Mouse (Mus musculus): ENCODE measurements at regions not wholly inside any gene's neighbourhood (a gene's known extent, or its start where the extent isn't known, plus 50 kb on each side); places are given as distances from the start of the nearest gene placed in this dataset.

- Histone ChIP-seq H3K9ac (ENCODE audit: low read depth, low read length) (no peak overlapping the region), H3K27me3 (ENCODE audit: control insufficient read depth, insufficient read depth, low read depth, low read length) (no peaks in the 10 kb centered on the region), H3K9me3 (replicated peaks; ENCODE audit: control insufficient read depth, low read length, poor library complexity, severe bottlenecking) (no peaks in the 10 kb centered on the region), H3K36me3 (ENCODE audit: control insufficient read depth, insufficient read depth, low read length) (no peaks in the 10 kb centered on the region), H3K27ac (ENCODE audit: low read length) (no peak overlapping the region), H3K4me3 (ENCODE audit: low read depth, low read length) (no peak overlapping the region), H3K4me2 (ENCODE audit: low read length) (no peak overlapping the region), H3K4me1 (ENCODE audit: control insufficient read depth, insufficient read depth, low read length) (no peaks in the 10 kb centered on the region)
- WGBS: 73% methylated on average over 5 of the region's 5 CpGs
- ATAC-seq: no peak
Measured at GRCm38 (mm10) chr7:37204800-37205199, 506.9 kb downstream of the Tshz3 start.

- WGBS: 89% methylated on average over 7 of the region's 7 CpGs
- no peak for ATAC-seq
- Histone ChIP-seq H3K27ac (ENCODE audit: low read length) (no peak overlapping the region), H3K9ac (ENCODE audit: low read depth, low read length) (no peak overlapping the region), H3K4me3 (ENCODE audit: low read depth, low read length) (no peak overlapping the region), H3K4me2 (ENCODE audit: low read length) (no peak overlapping the region), H3K9me3 (replicated peaks; ENCODE audit: control insufficient read depth, low read length, poor library complexity, severe bottlenecking) (no peaks in the 10 kb centered on the region), H3K4me1 (ENCODE audit: control insufficient read depth, insufficient read depth, low read length) (no peaks in the 10 kb centered on the region), H3K27me3 (ENCODE audit: control insufficient read depth, insufficient read depth, low read depth, low read length) (no peaks in the 10 kb centered on the region), H3K36me3 (ENCODE audit: control insufficient read depth, insufficient read depth, low read length) (no peaks in the 10 kb centered on the region)
Measured at GRCm38 (mm10) chr7:37208305-37208704, 510.4 kb downstream of the Tshz3 start.

GRCm38 (mm10) chr7:37213751-37214181, 515.8 kb downstream of the Tshz3 start:
- H3K27me3 ChIP-seq (ENCODE audit: control insufficient read depth, insufficient read depth, low read depth, low read length): no peaks in the 10 kb centered on the region
- WGBS: 43% methylated on average over 3 of the region's 3 CpGs
- no peak overlapping the region for H3K4me2 ChIP-seq (ENCODE audit: low read length)
- no peak overlapping the region for H3K9ac ChIP-seq (ENCODE audit: low read depth, low read length)
- ATAC-seq: no peak
- 0 out of 2 replicates have a peak, but pooled peaks cover 5% of the 10 kb centered on the region for H3K4me1 ChIP-seq (ENCODE audit: control insufficient read depth, insufficient read depth, low read length)
- H3K36me3 ChIP-seq (ENCODE audit: control insufficient read depth, insufficient read depth, low read length): no peaks in the 10 kb centered on the region
- no peaks in the 10 kb centered on the region for H3K9me3 ChIP-seq (replicated peaks; ENCODE audit: control insufficient read depth, low read length, poor library complexity, severe bottlenecking)
- no peak overlapping the region for H3K4me3 ChIP-seq (ENCODE audit: low read depth, low read length)
- H3K27ac ChIP-seq (ENCODE audit: low read length): no peak overlapping the region

- H3K9ac ChIP-seq (ENCODE audit: low read depth, low read length): no peak overlapping the region
- H3K27ac ChIP-seq (ENCODE audit: low read length): no peak overlapping the region
- no peaks in the 10 kb centered on the region for H3K27me3 ChIP-seq (ENCODE audit: control insufficient read depth, insufficient read depth, low read depth, low read length)
- ATAC-seq: no peak
- H3K4me3 ChIP-seq (ENCODE audit: low read depth, low read length): no peak overlapping the region
- 0 out of 2 replicates have a peak, but pooled peaks cover 5% of the 10 kb centered on the region for H3K4me1 ChIP-seq (ENCODE audit: control insufficient read depth, insufficient read depth, low read length)
- H3K9me3 ChIP-seq (replicated peaks; ENCODE audit: control insufficient read depth, low read length, poor library complexity, severe bottlenecking): no peaks in the 10 kb centered on the region
- H3K36me3 ChIP-seq (ENCODE audit: control insufficient read depth, insufficient read depth, low read length): no peaks in the 10 kb centered on the region
- 95% methylated on average over 6 of the region's 6 CpGs for WGBS
- no peak overlapping the region for H3K4me2 ChIP-seq (ENCODE audit: low read length)
Measured at GRCm38 (mm10) chr7:37215498-37215897, 517.6 kb downstream of the Tshz3 start.

GRCm38 (mm10) chr7:37220476-37220875, 522.6 kb downstream of the Tshz3 start:
- Histone ChIP-seq H3K27me3 (ENCODE audit: control insufficient read depth, insufficient read depth, low read depth, low read length) (no peaks in the 10 kb centered on the region), H3K4me1 (ENCODE audit: control insufficient read depth, insufficient read depth, low read length) (no peaks in the 10 kb centered on the region), H3K4me3 (ENCODE audit: low read depth, low read length) (no peak overlapping the region), H3K27ac (ENCODE audit: low read length) (no peak overlapping the region), H3K9me3 (replicated peaks; ENCODE audit: control insufficient read depth, low read length, poor library complexity, severe bottlenecking) (no peaks in the 10 kb centered on the region; the same call in 1 of the 2 replicates), H3K9ac (ENCODE audit: low read depth, low read length) (no peak overlapping the region), H3K36me3 (ENCODE audit: control insufficient read depth, insufficient read depth, low read length) (no peaks in the 10 kb centered on the region), H3K4me2 (ENCODE audit: low read length) (no peak overlapping the region)
- WGBS: 94% methylated on average over 5 of the region's 5 CpGs
- ATAC-seq: no peak

GRCm38 (mm10) chr7:37226423-37226822, 528.5 kb downstream of the Tshz3 start:
- Histone ChIP-seq H3K27ac (ENCODE audit: low read length) (no peak overlapping the region), H3K9me3 (replicated peaks; ENCODE audit: control insufficient read depth, low read length, poor library complexity, severe bottlenecking) (no peaks in the 10 kb centered on the region; the same call in 1 of the 2 replicates), H3K4me1 (ENCODE audit: control insufficient read depth, insufficient read depth, low read length) (no peaks in the 10 kb centered on the region), H3K9ac (ENCODE audit: low read depth, low read length) (no peak overlapping the region), H3K27me3 (ENCODE audit: control insufficient read depth, insufficient read depth, low read depth, low read length) (no peaks in the 10 kb centered on the region), H3K4me2 (ENCODE audit: low read length) (no peak overlapping the region), H3K36me3 (ENCODE audit: control insufficient read depth, insufficient read depth, low read length) (no peaks in the 10 kb centered on the region), H3K4me3 (ENCODE audit: low read depth, low read length) (no peak overlapping the region)
- 68% methylated on average over 3 of the region's 3 CpGs for WGBS
- ATAC-seq: no peak

GRCm38 (mm10) chr7:37230641-37231347, 532.9 kb downstream of the Tshz3 start:
- Histone ChIP-seq H3K9ac (ENCODE audit: low read depth, low read length) (no peak overlapping the region), H3K9me3 (replicated peaks; ENCODE audit: control insufficient read depth, low read length, poor library complexity, severe bottlenecking) (no peaks in the 10 kb centered on the region), H3K27me3 (ENCODE audit: control insufficient read depth, insufficient read depth, low read depth, low read length) (no peaks in the 10 kb centered on the region), H3K36me3 (ENCODE audit: control insufficient read depth, insufficient read depth, low read length) (no peaks in the 10 kb centered on the region), H3K4me3 (ENCODE audit: low read depth, low read length) (no peak overlapping the region), H3K27ac (ENCODE audit: low read length) (no peak overlapping the region), H3K4me2 (ENCODE audit: low read length) (no peak overlapping the region), H3K4me1 (ENCODE audit: control insufficient read depth, insufficient read depth, low read length) (no peaks in the 10 kb centered on the region)
- ATAC-seq: no peak
- 78% methylated on average over 6 of the region's 6 CpGs for WGBS

GRCm38 (mm10) chr7:37240832-37241231, 532.6 kb downstream of the Zfp536 start:
- 89% methylated on average over 6 of the region's 6 CpGs for WGBS
- no peak for ATAC-seq

GRCm38 (mm10) chr7:37241781-37242180, 531.7 kb downstream of the Zfp536 start:
- Histone ChIP-seq H3K36me3 (ENCODE audit: control insufficient read depth, insufficient read depth, low read length) (no peaks in the 10 kb centered on the region), H3K9ac (ENCODE audit: low read depth, low read length) (no peak overlapping the region), H3K9me3 (replicated peaks; ENCODE audit: control insufficient read depth, low read length, poor library complexity, severe bottlenecking) (no peaks in the 10 kb centered on the region), H3K4me1 (ENCODE audit: control insufficient read depth, insufficient read depth, low read length) (no peaks in the 10 kb centered on the region), H3K4me3 (ENCODE audit: low read depth, low read length) (no peak overlapping the region), H3K27ac (ENCODE audit: low read length) (no peak overlapping the region), H3K4me2 (ENCODE audit: low read length) (no peak overlapping the region), H3K27me3 (ENCODE audit: control insufficient read depth, insufficient read depth, low read depth, low read length) (no peaks in the 10 kb centered on the region)
- WGBS: 73% methylated on average over 7 of the region's 7 CpGs
- ATAC-seq: no peak

More at GRCm38 (mm10) chr7:37240832-37241231, 532.6 kb downstream of the Zfp536 start:
- no peak overlapping the region for H3K27ac ChIP-seq (ENCODE audit: low read length)
- no peak overlapping the region for H3K9ac ChIP-seq (ENCODE audit: low read depth, low read length)
- H3K36me3 ChIP-seq (ENCODE audit: control insufficient read depth, insufficient read depth, low read length): no peaks in the 10 kb centered on the region
- H3K27me3 ChIP-seq (ENCODE audit: control insufficient read depth, insufficient read depth, low read depth, low read length): no peaks in the 10 kb centered on the region
- H3K4me1 ChIP-seq (ENCODE audit: control insufficient read depth, insufficient read depth, low read length): no peaks in the 10 kb centered on the region
- no peak overlapping the region for H3K4me3 ChIP-seq (ENCODE audit: low read depth, low read length)
- H3K4me2 ChIP-seq (ENCODE audit: low read length): no peak overlapping the region
- H3K9me3 ChIP-seq (replicated peaks; ENCODE audit: control insufficient read depth, low read length, poor library complexity, severe bottlenecking): no peaks in the 10 kb centered on the region
